Mouse (Mus musculus): Measurements from ENCODE around the gene Gm17387.

DNA sequence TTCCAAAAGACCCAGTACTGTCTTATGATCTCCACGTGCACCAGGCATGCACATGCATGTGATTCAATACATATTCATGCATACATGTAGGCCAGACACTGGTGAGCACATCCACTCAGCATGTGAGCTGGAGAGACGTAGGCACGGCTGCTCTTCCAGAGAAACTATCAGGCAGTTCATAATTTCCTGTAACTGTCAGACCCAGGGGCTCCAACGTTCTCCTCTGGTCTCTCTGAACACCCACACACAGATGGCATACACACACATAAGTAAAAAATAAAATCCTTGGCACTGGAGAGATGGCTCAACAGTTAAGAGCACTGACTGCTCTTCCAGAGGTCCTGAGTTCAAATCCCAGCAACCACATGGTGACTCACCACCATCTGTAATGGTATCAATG lies 44.9 kb downstream of the Gm17387 start:
- TF ChIP-seq POLR2A (IDR thresholded peaks at IDR 0.05; ENCODE audit: extremely low read depth, insufficient read depth, low read length) (no peak), CTCF (IDR thresholded peaks at IDR 0.05; ENCODE audit: low read depth, low read length) (no peak)

Data from liver, adult 2 months (tissue).